Mouse (Mus musculus) heart, embryonic 14.5 days (tissue): ENCODE results near the gene Eif2s1. TPM values are rescaled to one million over a fixed set of nuclear protein-coding genes. Genes with fewer than 3 reads are reported as not detected.

Experiments used
- ATAC-seq: fragments of 200-750 bp; cut with Nextera tagmentation; 2 replicates; pipeline ENCODE4 v1.8.0; 2017; ENCODE audit warnings: low read depth, moderate TSS enrichment; ENCODE audit not compliant: insufficient number of reproducible peaks, insufficient read depth, low FRiP score
- H3K27ac ChIP-seq, 2 experiments: fragments of 200-500 bp in 1 of 2; fragments of 300-500 bp in 1 of 2; sonication (generic) in 1 of 2; replicated peaks in 1 of 2; 2 replicates each; pipeline ENCODE4 v1.5.1; 2012 to 2014; ENCODE audit warnings: low read depth in 2 of 2, low read length in 2 of 2, control low read depth in 1 of 2, mild to moderate bottlenecking in 1 of 2, mixed read lengths in 1 of 2; ENCODE audit not compliant: control insufficient read depth in 1 of 2, insufficient read depth in 1 of 2
- H3K27me3 ChIP-seq: fragments of 300-500 bp; sonication (generic); 2 replicates; pipeline ENCODE4 v1.6.1; 2014; ENCODE audit warnings: mild to moderate bottlenecking, low read length, control low read depth; ENCODE audit not compliant: control insufficient read depth, insufficient read depth
- H3K36me3 ChIP-seq: fragments of 300-500 bp; sonication (generic); 2 replicates; pipeline ENCODE4 v1.6.1; 2014; ENCODE audit warnings: mild to moderate bottlenecking, control low read depth, low read length, mixed read lengths; ENCODE audit not compliant: control insufficient read depth, insufficient read depth
- H3K4me1 ChIP-seq, 2 experiments: fragments of 200-500 bp in 1 of 2; fragments of 300-500 bp in 1 of 2; sonication (generic) in 1 of 2; 2 replicates each; pipeline ENCODE4 v1.6.1; 2012 to 2014; ENCODE audit warnings: low read length in 2 of 2, control low read depth in 1 of 2, mixed read lengths in 1 of 2; ENCODE audit not compliant: control insufficient read depth in 2 of 2, insufficient read depth in 2 of 2
- H3K4me2 ChIP-seq: fragments of 300-500 bp; sonication (generic); 2 replicates; pipeline ENCODE4 v1.6.1; 2014; ENCODE audit warnings: mild to moderate bottlenecking, low read length
- H3K4me3 ChIP-seq, 2 experiments: fragments of 200-500 bp in 1 of 2; fragments of 300-500 bp in 1 of 2; sonication (generic) in 1 of 2; 2 replicates each; pipeline ENCODE4 v1.5.1; 2012 to 2014; ENCODE audit warnings: low read length in 2 of 2, mild to moderate bottlenecking in 2 of 2, control low read depth in 1 of 2, low read depth in 1 of 2, moderate library complexity in 1 of 2; ENCODE audit not compliant: control insufficient read depth in 1 of 2, insufficient read depth in 1 of 2
- H3K9ac ChIP-seq: fragments of 300-500 bp; sonication (generic); 2 replicates; pipeline ENCODE4 v1.6.1; 2014; ENCODE audit warnings: mild to moderate bottlenecking, low read length
- H3K9me3 ChIP-seq: fragments of 300-500 bp; sonication (generic); 2 replicates; pipeline ENCODE4 v1.6.1; 2016; ENCODE audit warnings: low read length, control low read depth; ENCODE audit not compliant: control insufficient read depth
- WGBS: fragments of 180-500 bp; shearing (Covaris S2); extraction: QIAGEN DNeasy Blood & Tissue Kit; methylation state at CpG from one replicate; pipeline ENCODE4 v1.1.7; 2014; 5-methylcytosine and 5-hydroxymethylcytosine counted together
- polyA plus RNA-seq: library from polyadenylated mRNA; unstranded; fragments of >200 nt; fragmentation: Nextera tagmentation; extraction: Ambion mirVana; gene quantifications from 2 replicates; pipeline ENCODE4 v1.2.1, GENCODE M21; 2014

The Eif2s1 gene
- polyA plus RNA-seq, 1 experiment from 2014 or later: 139 TPM

DNA sequence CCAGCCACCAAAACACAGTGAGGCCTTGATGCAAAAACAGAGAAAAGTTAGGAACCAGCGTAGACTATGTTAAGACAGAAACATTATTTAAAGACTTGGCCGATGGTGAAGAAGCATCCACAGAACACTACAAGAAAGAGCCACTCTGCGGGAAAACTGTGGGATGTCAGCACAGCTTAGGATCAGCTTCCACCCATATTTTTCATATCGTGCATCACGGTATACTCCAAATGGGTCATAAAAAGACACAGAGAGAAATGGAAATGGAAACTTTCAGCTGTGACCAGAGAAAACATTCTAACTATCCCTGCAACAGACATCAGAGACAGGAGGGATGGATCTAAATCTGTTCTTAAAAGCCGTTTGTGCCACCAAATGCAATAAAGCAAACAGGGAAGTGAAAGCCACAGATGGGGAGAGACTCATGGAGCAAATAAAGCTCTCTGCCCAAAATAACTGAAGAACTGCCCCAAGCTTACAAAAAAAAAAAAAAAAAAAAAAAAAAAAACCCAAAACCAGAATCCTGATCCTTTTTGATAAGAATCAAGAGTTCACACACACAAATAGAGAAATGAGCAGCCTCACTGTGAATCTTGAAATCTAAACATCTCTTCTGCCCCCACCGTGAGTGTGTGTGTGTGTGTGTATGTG, 62.0 kb downstream of the Eif2s1 start:
- 85% methylated on average over 7 of the region's 7 CpGs for WGBS
- Histone ChIP-seq H3K4me2 (no peak overlapping the region), H3K27ac (no peak overlapping the region), H3K27me3 (no peaks in the 10 kb centered on the region), H3K9ac (no peak overlapping the region), H3K4me3 (no peak overlapping the region), H3K9me3 (no peaks in the 10 kb centered on the region), H3K36me3 (no peaks in the 10 kb centered on the region), H3K4me1 (no peaks in the 10 kb centered on the region; a peak in 1 of 4 replicates)
- no peak for ATAC-seq

DNA sequence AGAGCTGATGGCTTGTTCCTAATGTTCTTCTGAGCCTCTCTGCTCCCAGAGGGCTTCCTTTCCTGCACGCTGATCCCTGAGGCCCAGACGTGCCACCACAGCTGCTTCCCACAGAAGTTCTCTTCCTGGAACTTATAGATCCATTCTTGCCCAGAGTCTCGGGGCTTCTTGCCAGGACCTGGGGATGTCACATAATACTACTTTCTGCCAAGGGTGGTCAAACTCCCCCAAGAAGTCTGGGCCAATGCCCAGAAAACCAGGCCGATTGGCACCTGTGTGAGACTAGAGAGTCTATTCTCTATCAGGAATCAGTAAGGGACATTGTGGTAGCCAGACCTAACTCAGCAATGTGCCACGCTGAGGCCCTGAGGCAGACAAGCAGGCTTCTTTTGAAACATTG, 65.7 kb downstream of the Eif2s1 start:
- Histone ChIP-seq H3K27me3 (no peaks in the 10 kb centered on the region; the same call in 1 of the 2 replicates), H3K4me2 (no peak overlapping the region), H3K9ac (no peak overlapping the region), H3K4me3 (no peak overlapping the region), H3K4me1 (0 out of 4 replicates have a peak, but pooled peaks cover 0 to 2% of the 10 kb centered on the region in 2 experiments), H3K27ac (no peak overlapping the region), H3K9me3 (no peaks in the 10 kb centered on the region), H3K36me3 (no peaks in the 10 kb centered on the region)
- WGBS: 73% methylated on average over 5 of the region's 5 CpGs
- ATAC-seq: no peak

DNA sequence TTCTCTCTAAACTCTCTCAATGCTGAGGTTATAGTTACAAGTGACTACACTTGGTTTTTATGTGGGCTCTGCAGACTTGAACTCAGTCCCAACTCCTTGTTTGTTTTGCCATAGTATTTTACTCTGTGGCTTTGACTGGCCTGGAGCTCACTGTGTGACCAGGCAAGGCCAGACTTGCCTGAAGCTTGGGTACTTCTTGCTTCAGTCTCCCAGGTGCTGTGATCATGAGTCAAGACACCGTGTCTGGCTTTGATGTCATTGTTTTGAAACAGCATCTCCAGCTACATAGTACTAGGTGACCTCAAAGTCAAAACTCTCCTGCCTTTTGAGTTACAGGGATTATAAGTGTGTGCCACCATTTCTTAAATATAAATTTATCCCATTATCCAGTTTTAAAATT, 68.3 kb downstream of the Eif2s1 start:
- Histone ChIP-seq H3K4me3 (no peak overlapping the region), H3K9ac (no peak overlapping the region), H3K4me2 (no peak overlapping the region), H3K4me1 (0 out of 4 replicates have a peak, but pooled peaks cover 0 to 2% of the 10 kb centered on the region in 2 experiments), H3K36me3 (no peaks in the 10 kb centered on the region), H3K27ac (no peak overlapping the region), H3K9me3 (no peaks in the 10 kb centered on the region), H3K27me3 (no peaks in the 10 kb centered on the region; the same call in 1 of the 2 replicates)
- 76% methylated on average over 1 of the region's 1 CpGs for WGBS
- ATAC-seq: no peak

DNA sequence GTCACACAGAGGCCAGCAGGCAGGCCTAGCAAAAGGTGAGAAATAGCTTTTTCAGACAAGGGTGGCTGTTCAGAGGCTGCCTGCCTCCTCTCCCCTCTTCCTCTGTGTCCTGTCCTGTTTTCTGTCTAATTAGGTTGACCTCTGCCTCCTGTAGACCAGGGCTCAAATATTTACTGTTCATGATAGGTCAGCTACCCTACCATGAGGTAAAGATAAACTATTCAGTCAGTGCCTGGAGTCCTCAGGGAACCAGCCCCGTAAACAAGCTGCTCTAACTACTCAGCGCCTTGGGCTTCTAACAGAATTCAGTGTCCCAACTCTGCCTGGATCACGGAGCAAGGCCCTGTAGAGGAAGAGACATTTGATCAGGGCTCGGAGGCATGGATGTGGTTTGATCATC, 74.9 kb downstream of the Eif2s1 start:
- Histone ChIP-seq H3K4me2 (no peak overlapping the region), H3K9ac (no peak overlapping the region), H3K27me3 (no peaks in the 10 kb centered on the region; the same call in 1 of the 2 replicates), H3K27ac (no peak overlapping the region), H3K4me3 (no peak overlapping the region), H3K4me1 (peaks cover 5 to 8% of the 10 kb centered on the region in 2 experiments), H3K36me3 (no peaks in the 10 kb centered on the region), H3K9me3 (no peaks in the 10 kb centered on the region)
- 61% methylated on average over 4 of the region's 4 CpGs for WGBS
- no peak for ATAC-seq

Other genes starting within 250 kb of the Eif2s1 start
- gene Fam71d, start 170.3 kb upstream of the Eif2s1 start, polyA plus RNA-seq: not detected in 2 replicates
- 13.2 and 15.0 TPM in 2 replicates for gene Mpp5, start 112.9 kb upstream of the Eif2s1 start, polyA plus RNA-seq
- 73.9 and 82.8 TPM in 2 replicates for gene Atp6v1d, start 181 bp upstream of the Eif2s1 start, polyA plus RNA-seq
- gene Plek2, start 45.1 kb downstream of the Eif2s1 start, polyA plus RNA-seq: 2.1 and 2.5 TPM in 2 replicates
- 1.8 and 2.2 TPM in 2 replicates for gene Tmem229b, start 145.8 kb downstream of the Eif2s1 start, polyA plus RNA-seq
- 2.4 and 2.6 TPM in 2 replicates for gene Plekhh1, start 167.3 kb downstream of the Eif2s1 start, polyA plus RNA-seq
- gene Pigh, start 227.8 kb downstream of the Eif2s1 start, polyA plus RNA-seq: 14.3 and 14.8 TPM in 2 replicates